Mouse (Mus musculus) limb, embryonic 11.5 days (tissue): ENCODE measurements around the gene Ifitm1. TPM values are rescaled to one million over a fixed set of nuclear protein-coding genes. Genes with fewer than 3 reads are reported as not detected.
A peak's percentile ranks its signal among the peaks of the same experiment; 100 is the strongest.

Experiments used
- ATAC-seq: fragments of 200-750 bp; cut with Nextera tagmentation; 2 replicates; pipeline ENCODE4 v1.8.0; 2017; ENCODE audit warnings: low read depth; ENCODE audit not compliant: insufficient number of reproducible peaks, low FRiP score, low TSS enrichment
- DNase-seq: peaks from one replicate; pipeline ENCODE4 v3.0.0-alpha.2; 2015; ENCODE audit warnings: low spot score
- H3K27ac ChIP-seq: fragments of 300-500 bp; sonication (generic); replicated peaks from 2 replicates; pipeline ENCODE4 v1.5.1; 2014; ENCODE audit warnings: low read depth, mild to moderate bottlenecking, low read length
- H3K27me3 ChIP-seq: fragments of 300-500 bp; sonication (generic); 2 replicates; pipeline ENCODE4 v1.6.1; 2014; ENCODE audit warnings: mild to moderate bottlenecking, low read length, mixed read lengths; ENCODE audit not compliant: control insufficient read depth, insufficient read depth
- H3K36me3 ChIP-seq: fragments of 300-500 bp; sonication (generic); 2 replicates; pipeline ENCODE4 v1.6.1; 2014; ENCODE audit warnings: mild to moderate bottlenecking, low read length, moderate library complexity, mixed read lengths; ENCODE audit not compliant: control insufficient read depth, insufficient read depth
- H3K4me1 ChIP-seq: fragments of 300-500 bp; sonication (generic); 2 replicates; pipeline ENCODE4 v1.6.1; 2014; ENCODE audit warnings: low read length, mixed read lengths; ENCODE audit not compliant: control insufficient read depth, insufficient read depth
- H3K4me2 ChIP-seq: fragments of 300-500 bp; sonication (generic); 2 replicates; pipeline ENCODE4 v1.6.1; 2014; ENCODE audit warnings: low read depth, mild to moderate bottlenecking, moderate library complexity; ENCODE audit not compliant: severe bottlenecking
- H3K4me3 ChIP-seq: fragments of 300-500 bp; sonication (generic); 2 replicates; pipeline ENCODE4 v1.5.1; 2014; ENCODE audit warnings: low read depth, low read length
- H3K9ac ChIP-seq: fragments of 300-500 bp; sonication (generic); 2 replicates; pipeline ENCODE4 v1.6.1; 2014; ENCODE audit warnings: mild to moderate bottlenecking, low read length
- H3K9me3 ChIP-seq: fragments of 300-500 bp; sonication (generic); 2 replicates; pipeline ENCODE4 v1.6.1; 2016; ENCODE audit warnings: low read length; ENCODE audit not compliant: control insufficient read depth
- WGBS: fragments of 180-500 bp; shearing (Covaris S2); extraction: QIAGEN DNeasy Blood & Tissue Kit; methylation state at CpG from one replicate; pipeline ENCODE4 v1.1.7; 2014; 5-methylcytosine and 5-hydroxymethylcytosine counted together
- polyA plus RNA-seq: library from polyadenylated mRNA; unstranded; fragments of >200 nt; fragmentation: Nextera tagmentation; extraction: Ambion mirVana; gene quantifications from 2 replicates; pipeline ENCODE4 v1.2.1, GENCODE M21; 2014

Ifitm1 gene
- polyA plus RNA-seq, 1 experiment from 2014 or later = 68.3 TPM

GRCm38 (mm10) chr7:140946311-140946710, 20.7 kb upstream of the Ifitm1 start:
- 94% methylated on average over 10 of the region's 10 CpGs for WGBS
- Histone ChIP-seq H3K36me3 (peaks cover 17% of the 10 kb centered on the region), H3K27me3 (no peaks in the 10 kb centered on the region), H3K27ac (no peak overlapping the region), H3K4me3 (no peak overlapping the region), H3K9ac (no peak overlapping the region), H3K4me1 (peaks cover 18% of the 10 kb centered on the region), H3K9me3 (no peaks in the 10 kb centered on the region), H3K4me2 (no peak overlapping the region)
- ATAC-seq (no peak), DNase-seq (no peak)

GRCm38 (mm10) chr7:140946980-140947379, 20.0 kb upstream of the Ifitm1 start:
- DNase-seq (no peak), ATAC-seq (no peak)
- Histone ChIP-seq H3K27me3 (no peaks in the 10 kb centered on the region), H3K9ac (no peak overlapping the region), H3K27ac (no peak overlapping the region), H3K4me2 (no peak overlapping the region), H3K4me3 (no peak overlapping the region), H3K9me3 (no peaks in the 10 kb centered on the region), H3K4me1 (peaks cover 23% of the 10 kb centered on the region), H3K36me3 (peaks cover 17% of the 10 kb centered on the region)
- 60% methylated on average over 7 of the region's 7 CpGs for WGBS

- Histone ChIP-seq H3K36me3 (peaks cover 20% of the 10 kb centered on the region), H3K9ac (no peak overlapping the region), H3K4me1 (peaks cover 23% of the 10 kb centered on the region), H3K9me3 (no peaks in the 10 kb centered on the region), H3K27me3 (no peaks in the 10 kb centered on the region), H3K4me2 (no peak overlapping the region), H3K4me3 (no peak overlapping the region), H3K27ac (no peak overlapping the region)
- ATAC-seq (no peak), DNase-seq (no peak)
- WGBS = 90% methylated on average over 8 of the region's 8 CpGs
These were observed 18.9 kb upstream of the Ifitm1 start for GRCm38 (mm10) chr7:140948161-140948560.

- Histone ChIP-seq H3K27ac (no peak overlapping the region), H3K4me1 (peaks cover 31% of the 10 kb centered on the region), H3K36me3 (peaks cover 21% of the 10 kb centered on the region), H3K9me3 (no peaks in the 10 kb centered on the region), H3K4me2 (no peak overlapping the region), H3K9ac (no peak overlapping the region), H3K4me3 (no peak overlapping the region), H3K27me3 (no peaks in the 10 kb centered on the region)
- DNase-seq (no peak), ATAC-seq (no peak)
- WGBS = 91% methylated on average over 6 of the region's 6 CpGs
These were observed 17.8 kb upstream of the Ifitm1 start for GRCm38 (mm10) chr7:140949255-140949654.

GRCm38 (mm10) chr7:140949824-140950530, 17.0 kb upstream of the Ifitm1 start, which contains the start of gene Ifitm5:
Ifitm5 (minus strand) TSS chr7:140950291.
- ATAC-seq = no peak

GRCm38 (mm10) chr7:140951051-140951450, 16.0 kb upstream of the Ifitm1 start:
- DNase-seq (no peak), ATAC-seq (no peak)
- peaks cover 36% of the 10 kb centered on the region for H3K4me1 ChIP-seq
- H3K36me3 ChIP-seq = peaks cover 18% of the 10 kb centered on the region
- H3K4me3 ChIP-seq = no peak overlapping the region
- no peaks in the 10 kb centered on the region for H3K9me3 ChIP-seq
- no peaks in the 10 kb centered on the region for H3K27me3 ChIP-seq
- H3K27ac ChIP-seq = no peak overlapping the region
- H3K9ac ChIP-seq = no peak overlapping the region
- 33% methylated on average over 8 of the region's 8 CpGs for WGBS
- H3K4me2 ChIP-seq = no peak overlapping the region

More at GRCm38 (mm10) chr7:140949824-140950530, 17.0 kb upstream of the Ifitm1 start, which contains the start of gene Ifitm5:
- 70% methylated on average over 16 of the region's 16 CpGs for WGBS
- peaks cover 21% of the 10 kb centered on the region for H3K36me3 ChIP-seq
- H3K27me3 ChIP-seq = no peaks in the 10 kb centered on the region
- H3K9ac ChIP-seq = no peak within 1 kb of the TSS
- 0 out of 2 replicates have a peak within 1 kb of the TSS, but pooled peaks have one; percentile 4 for H3K4me2 ChIP-seq
- DNase-seq = no peak
- H3K4me1 ChIP-seq = peaks cover 34% of the 10 kb centered on the region
- peak within 1 kb of the TSS; percentile 65 for H3K27ac ChIP-seq
- H3K4me3 ChIP-seq = no peak within 1 kb of the TSS
- H3K9me3 ChIP-seq = no peaks in the 10 kb centered on the region

- Histone ChIP-seq H3K27me3 (no peaks in the 10 kb centered on the region), H3K4me3 (no peak overlapping the region), H3K4me1 (peaks cover 43% of the 10 kb centered on the region), H3K9me3 (no peaks in the 10 kb centered on the region), H3K4me2 (no peak overlapping the region), H3K36me3 (peaks cover 16% of the 10 kb centered on the region), H3K27ac (no peak overlapping the region), H3K9ac (no peak overlapping the region)
- ATAC-seq = no peak
- WGBS = 66% methylated on average over 6 of the region's 6 CpGs
- DNase-seq = no peak
These were observed 15.3 kb upstream of the Ifitm1 start for GRCm38 (mm10) chr7:140951765-140952164.

GRCm38 (mm10) chr7:140952441-140952840, 14.6 kb upstream of the Ifitm1 start:
- Histone ChIP-seq H3K4me1 (peaks cover 45% of the 10 kb centered on the region), H3K27ac (no peak overlapping the region), H3K4me3 (no peak overlapping the region), H3K36me3 (peaks cover 13% of the 10 kb centered on the region), H3K4me2 (no peak overlapping the region), H3K27me3 (no peaks in the 10 kb centered on the region), H3K9ac (no peak overlapping the region), H3K9me3 (no peaks in the 10 kb centered on the region)
- DNase-seq = no peak
- WGBS = 77% methylated on average over 7 of the region's 7 CpGs
- no peak for ATAC-seq
